Mouse (Mus musculus) liver, embryonic 14.5 days (tissue): ENCODE results near the gene Zfp68. TPM values are rescaled to one million over a fixed set of nuclear protein-coding genes. Genes with fewer than 3 reads are reported as not detected.

Source experiments
- ATAC-seq: fragments of 200-750 bp; cut with Nextera tagmentation; 2 replicates; pipeline ENCODE4 v1.8.0; 2017; ENCODE audit warnings: moderate number of reproducible peaks, mild to moderate bottlenecking, moderate library complexity; ENCODE audit not compliant: insufficient read depth
- DNase-seq, 3 experiments: peaks; one replicate each; pipeline ENCODE4 v3.0.0-alpha.2; 2012 to 2013; ENCODE audit warnings: low read depth in 3 of 3, low spot score in 3 of 3
- H3K27ac ChIP-seq: fragments of 300-500 bp; sonication (generic); 2 replicates; pipeline ENCODE4 v1.5.1; 2014; ENCODE audit warnings: moderate library complexity, mild to moderate bottlenecking, control low read depth, inconsistent platforms
- H3K27me3 ChIP-seq: fragments of 300-500 bp; sonication (generic); 2 replicates; pipeline ENCODE4 v1.6.1; 2014; ENCODE audit warnings: mild to moderate bottlenecking, low read length, moderate library complexity; ENCODE audit not compliant: control insufficient read depth, insufficient read depth
- H3K36me3 ChIP-seq: fragments of 300-500 bp; sonication (generic); replicated peaks from 2 replicates; pipeline ENCODE4 v1.6.1; 2014; ENCODE audit warnings: low read depth; ENCODE audit not compliant: control insufficient read depth, insufficient read depth
- H3K4me1 ChIP-seq, 2 experiments: fragments of 200-500 bp in 1 of 2; fragments of 300-500 bp in 1 of 2; sonication (generic) in 1 of 2; replicated peaks; 2 replicates each; pipeline ENCODE4 v1.6.1; 2012 to 2014; ENCODE audit warnings: antibody characterized with exemption in 1 of 2, inconsistent platforms in 1 of 2, low read length in 1 of 2; ENCODE audit not compliant: control insufficient read depth in 2 of 2, insufficient read depth in 2 of 2
- H3K4me2 ChIP-seq: fragments of 300-500 bp; sonication (generic); 2 replicates; pipeline ENCODE4 v1.6.1; 2014; ENCODE audit warnings: low read depth, mild to moderate bottlenecking, control low read depth, moderate library complexity
- H3K4me3 ChIP-seq, 2 experiments: fragments of 200-500 bp in 1 of 2; fragments of 300-500 bp in 1 of 2; sonication (generic) in 1 of 2; 2 replicates each; pipeline ENCODE4 v1.5.1; 2012 to 2014; ENCODE audit warnings: low read depth in 2 of 2, low read length in 2 of 2, mild to moderate bottlenecking in 2 of 2, control low read depth in 1 of 2, inconsistent platforms in 1 of 2, moderate library complexity in 1 of 2; ENCODE audit not compliant: insufficient read depth in 1 of 2
- H3K9ac ChIP-seq: fragments of 300-500 bp; sonication (generic); replicated peaks from 2 replicates; pipeline ENCODE4 v1.6.1; 2014; ENCODE audit warnings: mild to moderate bottlenecking, control low read depth, moderate library complexity
- H3K9me3 ChIP-seq: fragments of 300-500 bp; sonication (generic); 2 replicates; pipeline ENCODE4 v1.6.1; 2016; ENCODE audit warnings: low read length, mixed read lengths; ENCODE audit not compliant: control insufficient read depth
- CTCF ChIP-seq: IDR thresholded peaks from 2 replicates; pipeline ENCODE4 v1.5.1; 2016; ENCODE audit warnings: antibody characterized with exemption, low read depth, control low read depth
- EP300 ChIP-seq: IDR thresholded peaks from 2 replicates; pipeline ENCODE4 v1.6.1; 2016; ENCODE audit warnings: antibody characterized with exemption, low read depth
- WGBS: fragments of 180-500 bp; shearing (Covaris S2); extraction: QIAGEN DNeasy Blood & Tissue Kit; methylation state at CpG from one replicate; pipeline ENCODE4 v1.1.7; 2014; ENCODE audit not compliant: insufficient replicate concordance; 5-methylcytosine and 5-hydroxymethylcytosine counted together
- polyA plus RNA-seq, 2 experiments: library from polyadenylated mRNA; depleted of rRNA in 1 of 2; stranded (reverse) in 1 of 2; unstranded in 1 of 2; fragments of >200 nt; fragmentation: Nextera tagmentation in 1 of 2; extraction: Ambion mirVana in 1 of 2; gene quantifications; 2 replicates each; pipeline versions ENCODE4 v1.2.1 to v1.2.3; 2012 to 2014

The Zfp68 gene
- polyA plus RNA-seq (2012; rRNA removed) (2.7 and 5.1 TPM in 2 replicates), polyA plus RNA-seq (2014; fragmentation: Nextera tagmentation; extraction: Ambion mirVana) (15.3 and 17.2 TPM in 2 replicates)

DNA sequence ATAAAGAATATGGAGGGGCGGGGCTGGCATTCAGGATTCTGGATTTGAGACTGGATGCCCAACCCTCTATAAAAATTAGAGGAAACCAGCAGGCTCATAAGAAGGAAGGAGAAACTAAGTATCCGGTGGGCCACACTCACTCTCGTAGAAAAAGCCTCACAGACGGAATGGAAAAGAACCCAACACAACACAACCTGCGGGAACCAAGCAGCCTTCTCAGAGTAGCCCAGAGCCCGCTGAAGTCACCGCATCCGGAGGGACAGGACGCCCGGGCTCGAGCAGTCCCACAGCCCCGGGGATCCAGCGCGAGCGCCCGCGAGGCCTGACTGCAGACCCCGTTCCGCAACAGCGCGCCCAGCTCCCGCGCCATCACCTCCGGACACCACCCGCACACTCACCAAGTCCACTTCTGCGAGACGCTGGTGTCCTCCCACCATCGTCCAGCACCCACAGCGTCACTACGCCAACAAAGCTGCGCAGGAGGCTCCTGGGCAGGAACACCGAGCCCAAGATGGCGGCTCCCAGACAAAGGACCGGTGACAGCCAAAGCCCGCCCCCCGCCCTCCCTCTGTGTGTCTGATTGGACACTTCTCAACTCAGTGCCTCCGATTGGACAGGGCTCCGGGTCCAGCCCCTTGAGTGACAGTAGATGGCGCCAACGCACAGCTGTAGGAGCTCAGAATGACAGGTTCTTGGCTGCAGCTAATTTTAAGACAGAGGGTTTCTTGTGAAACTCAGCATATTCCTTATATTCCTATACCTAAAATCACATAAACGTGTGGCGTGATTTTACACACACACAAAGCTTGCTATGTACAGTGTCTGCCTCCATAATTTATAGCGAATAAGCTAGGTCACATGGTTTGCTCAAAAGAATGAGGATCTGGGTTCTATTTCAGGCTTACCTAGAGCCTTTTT is at the start of gene Zfp68:
Gene Zfp68, minus strand, starts transcription at position 551 of the 918 bp plus-strand sequence.
- TF ChIP-seq EP300 (0 out of 2 replicates have a peak, but pooled peaks have one; percentile 14), CTCF (peak; percentile 77)
- Histone ChIP-seq H3K27me3 (no peaks in the 10 kb centered on the region), H3K9ac (peak within 1 kb of the TSS; percentile 71), H3K4me1 (peaks cover 7 to 8% of the 10 kb centered on the region in 2 experiments), H3K4me3 (peak within 1 kb of the TSS; percentile 70 to 71), H3K9me3 (no peaks in the 10 kb centered on the region), H3K4me2 (peak within 1 kb of the TSS; percentile 75), H3K36me3 (peaks cover 18% of the 10 kb centered on the region), H3K27ac (peak within 1 kb of the TSS; percentile 84)
- ATAC-seq (peak; percentile 93), DNase-seq (peak; percentile 95 to 96 (median 95))
- WGBS = under 1% methylated on average over 43 of the region's 43 CpGs

DNA sequence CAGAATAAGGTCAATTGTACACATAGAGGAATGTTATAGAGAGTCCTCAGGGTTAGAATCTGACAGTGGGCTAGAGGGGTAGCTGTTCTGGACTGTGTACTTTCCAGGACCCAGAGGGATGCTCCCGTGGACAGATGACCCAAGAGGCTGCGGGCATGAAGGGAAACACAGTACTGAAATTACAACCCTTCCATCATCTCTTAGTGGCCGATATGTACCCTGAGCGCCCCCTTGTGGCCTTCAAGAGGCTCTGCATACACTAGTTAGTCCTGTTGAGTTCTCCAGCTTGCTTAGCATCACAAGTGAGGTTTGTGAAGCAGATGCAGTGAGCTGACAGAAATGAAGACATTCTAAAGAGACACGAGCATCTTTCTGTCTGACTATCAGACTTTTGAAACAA is 39.4 kb upstream of the Zfp68 start:
- H3K9me3 ChIP-seq = no peaks in the 10 kb centered on the region
- no peaks in the 10 kb centered on the region for H3K4me1 ChIP-seq
- no peak overlapping the region for H3K4me3 ChIP-seq
- H3K4me2 ChIP-seq = no peak overlapping the region
- no peak overlapping the region for H3K9ac ChIP-seq
- ATAC-seq = 0 out of 2 replicates have a peak, but pooled peaks have one; percentile 26
- WGBS = 7% methylated on average over 5 of the region's 5 CpGs
- no peak overlapping the region for H3K27ac ChIP-seq
- H3K27me3 ChIP-seq = no peaks in the 10 kb centered on the region
- TF ChIP-seq EP300 = no peak
- TF ChIP-seq CTCF = peak; percentile 89
- DNase-seq = peak in 2 of 3 experiments; percentile 12 to 62
- no peaks in the 10 kb centered on the region for H3K36me3 ChIP-seq

- Histone ChIP-seq H3K27ac (no peak overlapping the region), H3K27me3 (no peaks in the 10 kb centered on the region), H3K4me1 (no peaks in the 10 kb centered on the region), H3K4me2 (no peak overlapping the region), H3K9ac (no peak overlapping the region), H3K4me3 (no peak overlapping the region), H3K9me3 (no peaks in the 10 kb centered on the region), H3K36me3 (no peaks in the 10 kb centered on the region)
- 23% methylated on average over 6 of the region's 6 CpGs for WGBS
- TF ChIP-seq EP300 (no peak), CTCF (peak; percentile 57)
- ATAC-seq (0 out of 2 replicates have a peak, but pooled peaks have one; percentile 33), DNase-seq (peak; percentile 28 to 42 (median 30))
Measured at GRCm38 (mm10) chr5:138657854-138658253, 38.3 kb upstream of the Zfp68 start.

DNA sequence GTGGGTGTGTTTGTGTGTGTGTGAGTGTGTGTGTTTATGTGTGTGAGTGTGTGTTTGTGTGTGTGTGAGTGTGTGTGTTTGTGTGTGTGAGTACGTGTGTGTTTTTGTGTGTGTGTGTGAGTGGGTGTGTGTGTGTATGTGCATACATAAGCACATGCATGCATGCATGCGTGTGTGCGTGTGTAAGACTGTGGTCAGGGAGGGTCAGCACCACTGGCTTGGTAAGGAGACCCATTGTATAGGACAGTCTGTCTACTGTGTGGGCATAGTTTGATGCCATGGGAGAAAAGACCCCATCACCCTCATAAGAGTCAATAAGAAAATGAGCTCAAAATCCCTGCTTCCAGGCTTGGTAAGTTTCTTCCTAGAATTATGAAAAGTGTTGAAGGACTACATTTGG is 37.8 kb upstream of the Zfp68 start:
- Histone ChIP-seq H3K9me3 (no peaks in the 10 kb centered on the region), H3K27me3 (no peaks in the 10 kb centered on the region), H3K4me3 (no peak overlapping the region), H3K4me2 (no peak overlapping the region), H3K36me3 (no peaks in the 10 kb centered on the region), H3K27ac (no peak overlapping the region), H3K9ac (no peak overlapping the region), H3K4me1 (no peaks in the 10 kb centered on the region)
- WGBS = 66% methylated on average over 3 of the region's 3 CpGs
- no peak for TF ChIP-seq EP300
- no peak for TF ChIP-seq CTCF
- DNase-seq = no peak
- ATAC-seq = no peak

DNA sequence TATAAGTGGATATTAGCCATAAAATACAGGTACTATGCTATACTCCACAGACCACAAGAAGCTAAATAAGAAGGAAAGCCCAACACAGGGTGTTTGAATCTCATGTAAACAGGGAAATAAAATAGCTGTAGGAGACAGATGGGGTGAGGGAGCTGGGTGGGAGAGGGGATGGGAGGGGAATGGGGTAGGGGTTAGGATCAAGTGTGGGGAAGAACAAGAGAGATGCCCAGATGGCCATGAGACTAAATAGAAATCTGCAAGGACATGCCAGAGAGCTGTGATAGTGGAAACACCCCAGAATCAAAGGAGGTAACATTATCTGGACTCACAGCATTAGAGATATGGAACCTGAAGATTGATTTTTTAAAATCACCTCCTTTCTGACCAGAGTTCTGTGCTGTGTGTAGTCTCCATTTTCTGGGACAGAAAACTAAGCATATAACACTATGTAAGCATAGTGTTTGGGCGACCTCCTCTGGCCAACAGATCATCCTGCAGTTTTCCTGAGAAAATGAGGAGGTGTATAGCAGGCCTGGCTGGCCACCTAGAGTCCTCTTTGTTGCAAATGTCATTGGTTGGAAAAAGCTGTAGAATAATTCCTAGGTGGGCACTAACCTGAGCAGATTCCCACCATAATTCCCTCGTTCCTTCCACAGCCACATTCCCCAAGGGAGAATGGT is 37.1 kb upstream of the Zfp68 start:
- no peak overlapping the region for H3K4me3 ChIP-seq
- TF ChIP-seq CTCF = peak; percentile 68
- no peak for TF ChIP-seq EP300
- no peak overlapping the region for H3K4me2 ChIP-seq
- H3K27me3 ChIP-seq = no peaks in the 10 kb centered on the region
- H3K9ac ChIP-seq = no peak overlapping the region
- DNase-seq = peak in 1 of 3 experiments; percentile 17
- H3K9me3 ChIP-seq = no peaks in the 10 kb centered on the region
- no peak overlapping the region for H3K27ac ChIP-seq
- WGBS = 7% methylated on average over 2 of the region's 2 CpGs
- no peak for ATAC-seq
- no peaks in the 10 kb centered on the region for H3K4me1 ChIP-seq
- no peaks in the 10 kb centered on the region for H3K36me3 ChIP-seq
